Mouse (Mus musculus) adrenal gland, adult 18-20 months (tissue): ENCODE results near the gene Srrd. TPM values are rescaled to one million over a fixed set of nuclear protein-coding genes. Genes with fewer than 3 reads are reported as not detected.
"Not testable (repeated sequence)": the region's sequence is repeated elsewhere in the genome, so short reads cannot be mapped to it uniquely, and the experiment has no call there.

Source experiments
- DNase-seq, 2 experiments: peaks; one replicate each; pipeline ENCODE4 v3.0.0; 2021 to 2022; ENCODE audit warnings: low spot score in 2 of 2
- total RNA-seq, 2 experiments: library from RNA; stranded (reverse); gene quantifications; 1 replicate in 1 of 2; 2 replicates in 1 of 2; pipeline ENCODE4 v1.2.3; 2021

The Srrd gene
- total RNA-seq, 2 experiments from 2014 or later: 60.5 to 65.1 TPM

- DNase-seq: no peak
These were observed 21.9 kb downstream of the Srrd start for GRCm38 (mm10) chr5:112320936-112321335.

DNA sequence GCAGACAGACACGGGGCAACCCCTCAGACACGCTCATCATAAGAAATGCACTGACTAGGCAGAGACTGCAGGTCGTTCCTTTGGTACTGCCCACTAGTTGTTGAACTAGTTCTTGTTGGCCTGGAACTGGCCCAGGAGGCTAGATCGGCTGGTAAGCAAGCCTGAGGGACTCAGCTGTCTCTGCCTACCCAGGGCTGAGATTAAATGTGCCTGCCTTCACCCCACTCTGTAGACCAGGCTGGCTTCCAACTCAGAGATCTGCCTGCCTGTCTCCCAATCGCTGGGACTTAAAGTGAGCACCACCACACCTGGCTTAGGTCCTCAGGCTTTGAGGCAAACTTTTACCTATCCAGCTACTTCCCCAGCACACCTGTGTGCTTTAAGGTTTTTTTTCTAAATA is 22.5 kb downstream of the Srrd start:
- DNase-seq: no peak

DNA sequence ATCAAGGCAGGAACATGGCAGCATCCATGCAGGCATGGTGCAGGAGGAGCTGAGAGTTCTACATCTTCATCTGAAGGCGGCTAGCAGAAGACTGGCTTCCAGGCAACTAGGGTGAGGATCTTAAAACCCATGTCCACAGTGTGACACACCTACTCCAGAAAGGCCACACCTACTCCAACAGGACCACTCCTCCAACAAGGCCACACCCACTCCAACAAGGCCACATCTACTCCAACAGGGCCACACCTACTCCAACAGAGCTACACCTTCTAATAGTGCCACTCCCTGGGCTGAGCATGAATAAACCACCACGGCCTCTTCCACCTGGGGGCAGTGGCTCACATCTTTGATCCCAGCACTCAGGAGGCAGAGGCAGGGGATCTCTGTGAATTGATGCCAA is 23.5 kb downstream of the Srrd start:
- not testable (repeated sequence) for DNase-seq

DNA sequence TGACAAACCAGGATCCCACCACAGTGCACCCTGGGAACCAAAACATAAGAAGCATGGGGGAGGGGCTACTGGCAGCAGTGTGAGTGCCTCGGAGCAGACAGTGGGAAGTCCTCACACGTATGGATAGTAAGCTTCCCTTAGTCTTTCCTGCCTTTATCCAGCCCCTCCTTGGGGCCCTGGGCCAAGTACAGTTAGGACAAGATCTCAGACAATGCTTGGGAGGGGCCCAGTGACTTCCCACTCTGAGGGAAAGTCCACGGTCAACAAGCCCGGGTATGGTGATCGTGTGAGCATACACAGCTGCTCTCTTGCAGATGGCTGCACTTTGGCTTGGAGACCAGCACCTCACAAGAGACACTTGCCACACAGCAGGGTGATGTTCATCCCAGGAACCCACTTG is 25.5 kb downstream of the Srrd start:
- DNase-seq: no peak

DNA sequence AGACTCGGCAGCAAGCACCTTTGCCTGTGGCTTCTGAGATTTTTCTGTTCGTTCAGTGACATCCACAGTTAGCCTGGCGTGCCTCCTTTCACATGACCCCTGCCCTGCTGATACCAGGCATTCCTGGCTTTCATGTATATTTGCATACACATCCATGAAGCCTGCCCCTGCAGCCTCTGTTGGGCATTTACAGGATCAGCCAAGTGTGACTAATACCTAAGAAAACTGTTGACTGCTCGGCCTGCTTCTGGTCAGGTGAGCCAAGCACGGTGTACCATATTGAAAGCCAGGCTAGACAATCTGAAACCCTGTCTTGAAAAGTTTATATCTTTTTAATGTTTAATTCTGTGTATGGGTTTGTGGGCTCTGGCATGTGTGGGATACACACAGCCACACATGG is 26.4 kb downstream of the Srrd start:
- no peak for DNase-seq

GRCm38 (mm10) chr5:112313222-112313885 is 29.5 kb downstream of the Srrd start:
- no peak for DNase-seq

- no peak for DNase-seq
These were observed 37.0 kb downstream of the Srrd start for GRCm38 (mm10) chr5:112305842-112306241.

DNA sequence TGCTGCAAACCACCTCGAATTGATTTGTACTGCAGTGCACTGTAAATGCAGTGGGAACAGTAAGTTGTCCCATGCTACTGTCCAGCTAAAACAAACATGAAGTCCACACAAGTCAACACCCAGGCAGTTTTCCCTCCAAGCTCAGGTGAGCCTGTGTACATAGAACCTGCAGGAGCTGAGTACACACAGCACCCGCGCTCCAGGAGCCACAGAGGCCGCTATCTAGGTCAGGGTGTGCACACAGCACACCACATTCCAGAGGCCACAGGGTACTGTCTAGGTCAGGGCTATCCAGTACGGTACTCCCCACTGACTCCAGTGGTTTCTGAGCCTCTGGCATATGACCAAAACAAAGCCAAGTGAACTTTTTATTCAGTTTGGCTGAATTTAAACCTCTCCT is 40.5 kb downstream of the Srrd start:
- no peak for DNase-seq

- no peak for DNase-seq
These were observed 41.1 kb downstream of the Srrd start for GRCm38 (mm10) chr5:112301694-112302093.

- DNase-seq: no peak
These were observed 42.0 kb downstream of the Srrd start for GRCm38 (mm10) chr5:112300721-112301308.

- DNase-seq: no peak
These were observed 42.7 kb downstream of the Srrd start for GRCm38 (mm10) chr5:112300112-112300511.

- DNase-seq: no peak
These were observed 43.4 kb downstream of the Srrd start for GRCm38 (mm10) chr5:112299399-112299798.

GRCm38 (mm10) chr5:112298226-112298988 is 44.4 kb downstream of the Srrd start:
- DNase-seq: no peak

GRCm38 (mm10) chr5:112297257-112297656 is 45.6 kb downstream of the Srrd start:
- no peak for DNase-seq

GRCm38 (mm10) chr5:112296404-112297181 is 46.2 kb downstream of the Srrd start:
- no peak for DNase-seq

DNA sequence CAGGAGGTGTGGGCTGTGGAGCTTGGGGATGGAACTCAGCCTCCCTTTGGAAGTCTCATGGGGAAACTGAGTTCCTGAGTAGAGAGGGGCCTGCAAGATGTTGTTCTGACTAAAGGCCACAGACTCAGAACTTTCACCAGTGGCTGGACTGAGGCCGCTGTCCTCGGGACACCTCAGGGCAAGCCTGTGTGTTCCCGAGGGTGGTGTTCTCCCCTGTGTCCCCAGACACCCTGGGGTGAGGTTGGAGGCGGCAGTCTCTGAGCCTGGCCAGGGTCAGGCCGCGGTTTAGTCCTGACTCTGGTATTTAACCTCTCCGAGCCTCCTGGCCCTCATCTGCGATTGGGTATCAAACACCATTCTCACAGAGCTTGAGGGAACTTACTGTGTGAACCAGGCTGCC is 47.3 kb downstream of the Srrd start:
- DNase-seq: no peak

DNA sequence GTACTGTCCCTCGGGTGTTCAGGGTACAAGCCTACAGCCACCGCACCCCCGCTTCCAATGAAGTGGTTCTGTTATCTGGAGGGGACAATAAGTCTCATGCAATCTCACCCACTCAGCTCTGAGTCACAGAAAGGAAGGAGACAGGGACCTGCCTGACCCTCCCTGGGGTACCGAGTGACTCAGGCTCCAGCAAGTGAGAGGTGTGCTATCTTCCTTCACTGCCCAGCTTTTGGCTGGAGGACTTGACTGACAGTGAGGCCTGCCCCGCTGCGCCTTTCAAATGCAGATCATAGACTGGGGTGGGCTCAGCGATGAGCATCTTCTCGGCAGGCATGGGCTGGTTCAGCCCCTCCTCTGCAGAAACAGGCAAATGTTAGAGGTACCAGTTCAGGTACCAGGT is 47.7 kb downstream of the Srrd start:
- no peak for DNase-seq

- no peak for DNase-seq
These were observed 48.1 kb downstream of the Srrd start for GRCm38 (mm10) chr5:112294696-112295095.

DNA sequence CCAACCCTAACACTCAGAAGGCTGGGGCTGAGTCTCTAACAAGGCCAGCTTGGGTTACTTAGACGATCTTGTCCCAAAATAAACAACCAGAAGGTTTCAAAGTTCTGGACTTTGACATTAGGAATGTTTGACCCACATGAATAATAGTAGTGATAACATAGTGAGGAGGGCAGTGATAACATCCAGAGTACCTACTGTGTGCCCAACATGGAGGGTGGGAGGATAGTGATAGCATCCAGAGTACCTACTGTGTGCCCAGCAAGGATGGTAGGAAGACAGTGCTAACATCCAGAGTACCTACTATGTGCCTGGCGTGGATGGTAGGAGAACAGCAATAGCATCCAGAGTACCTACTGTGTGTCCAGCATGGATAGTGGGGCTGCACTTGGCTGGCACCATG is 49.0 kb downstream of the Srrd start:
- no peak for DNase-seq

GRCm38 (mm10) chr5:112292343-112292980 is 50.4 kb downstream of the Srrd start:
- DNase-seq: no peak

GRCm38 (mm10) chr5:112291866-112292265 is 51.0 kb downstream of the Srrd start:
- no peak for DNase-seq
